Mouse (Mus musculus) hindbrain, embryonic 14.5 days (tissue): ENCODE data around the gene Arl4a. TPM values are rescaled to one million over a fixed set of nuclear protein-coding genes. Genes with fewer than 3 reads are reported as not detected.

ENCODE experiments used
- ATAC-seq: fragments of 200-750 bp; cut with Nextera tagmentation; 2 replicates; pipeline ENCODE4 v1.8.0; 2017; ENCODE audit warnings: moderate number of reproducible peaks, mild to moderate bottlenecking, moderate TSS enrichment, moderate library complexity; ENCODE audit not compliant: low FRiP score
- DNase-seq: peaks from one replicate; pipeline ENCODE4 v3.0.0-alpha.2; 2015; ENCODE audit warnings: low spot score
- H3K27ac ChIP-seq: fragments of 300-500 bp; sonication (generic); 2 replicates; pipeline ENCODE4 v1.5.1; 2014; ENCODE audit warnings: mild to moderate bottlenecking, moderate library complexity
- H3K27me3 ChIP-seq: fragments of 300-500 bp; sonication (generic); 2 replicates; pipeline ENCODE4 v1.6.1; 2014; ENCODE audit warnings: mild to moderate bottlenecking, low read length, mixed read lengths; ENCODE audit not compliant: control insufficient read depth, insufficient read depth
- H3K36me3 ChIP-seq: fragments of 300-500 bp; sonication (generic); replicated peaks from 2 replicates; pipeline ENCODE4 v1.6.1; 2014; ENCODE audit not compliant: control insufficient read depth, insufficient read depth
- H3K4me1 ChIP-seq: fragments of 300-500 bp; sonication (generic); replicated peaks from 2 replicates; pipeline ENCODE4 v1.6.1; 2014; ENCODE audit warnings: antibody characterized with exemption, low read length, mixed read lengths; ENCODE audit not compliant: control insufficient read depth, insufficient read depth
- H3K4me2 ChIP-seq: fragments of 300-500 bp; sonication (generic); replicated peaks from 2 replicates; pipeline ENCODE4 v1.6.1; 2014; ENCODE audit warnings: mild to moderate bottlenecking, moderate library complexity
- H3K4me3 ChIP-seq: fragments of 300-500 bp; sonication (generic); replicated peaks from 2 replicates; pipeline ENCODE4 v1.5.1; 2014; ENCODE audit warnings: mild to moderate bottlenecking, low read length
- H3K9ac ChIP-seq: fragments of 300-500 bp; sonication (generic); 2 replicates; pipeline ENCODE4 v1.6.1; 2014
- H3K9me3 ChIP-seq: fragments of 300-500 bp; sonication (generic); 2 replicates; pipeline ENCODE4 v1.6.1; 2016; ENCODE audit warnings: low read length; ENCODE audit not compliant: control insufficient read depth
- WGBS: fragments of 180-500 bp; shearing (Covaris S2); extraction: QIAGEN DNeasy Blood & Tissue Kit; methylation state at CpG from one replicate; pipeline ENCODE4 v1.1.7; 2014; 5-methylcytosine and 5-hydroxymethylcytosine counted together
- polyA plus RNA-seq: library from polyadenylated mRNA; unstranded; fragments of >200 nt; fragmentation: Nextera tagmentation; extraction: Ambion mirVana; gene quantifications from 2 replicates; pipeline ENCODE4 v1.2.1, GENCODE M21; 2014

The Arl4a gene
- polyA plus RNA-seq, 1 experiment from 2014 or later = 150 TPM

DNA sequence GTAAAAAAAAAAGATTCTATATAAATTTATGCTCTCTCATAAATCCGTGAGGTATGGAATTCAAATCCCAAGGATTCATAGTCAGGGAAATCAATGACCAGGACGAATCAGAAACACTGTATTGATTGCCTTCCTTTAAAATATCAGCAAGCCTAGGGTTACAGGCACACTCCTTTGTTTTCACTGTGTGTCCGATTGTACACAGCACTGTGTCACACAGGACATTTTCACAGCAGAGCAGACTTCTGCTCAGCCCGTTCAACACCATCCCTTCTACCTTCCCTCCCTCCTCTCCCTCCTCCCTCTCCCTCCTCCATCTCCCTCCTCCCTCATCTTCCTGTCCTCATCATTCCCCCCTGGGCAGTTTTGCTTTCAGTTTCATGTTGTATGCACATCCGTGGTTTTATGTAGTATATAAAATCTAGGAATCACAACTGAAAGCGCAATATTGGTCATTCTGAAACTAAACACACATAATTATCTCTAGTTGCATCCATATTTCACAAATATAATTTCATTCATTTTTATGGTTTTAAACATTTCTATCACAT lies 19.8 kb downstream of the Arl4a start:
- ATAC-seq = no peak
- H3K9ac ChIP-seq = no peak overlapping the region
- no peak for DNase-seq

DNA sequence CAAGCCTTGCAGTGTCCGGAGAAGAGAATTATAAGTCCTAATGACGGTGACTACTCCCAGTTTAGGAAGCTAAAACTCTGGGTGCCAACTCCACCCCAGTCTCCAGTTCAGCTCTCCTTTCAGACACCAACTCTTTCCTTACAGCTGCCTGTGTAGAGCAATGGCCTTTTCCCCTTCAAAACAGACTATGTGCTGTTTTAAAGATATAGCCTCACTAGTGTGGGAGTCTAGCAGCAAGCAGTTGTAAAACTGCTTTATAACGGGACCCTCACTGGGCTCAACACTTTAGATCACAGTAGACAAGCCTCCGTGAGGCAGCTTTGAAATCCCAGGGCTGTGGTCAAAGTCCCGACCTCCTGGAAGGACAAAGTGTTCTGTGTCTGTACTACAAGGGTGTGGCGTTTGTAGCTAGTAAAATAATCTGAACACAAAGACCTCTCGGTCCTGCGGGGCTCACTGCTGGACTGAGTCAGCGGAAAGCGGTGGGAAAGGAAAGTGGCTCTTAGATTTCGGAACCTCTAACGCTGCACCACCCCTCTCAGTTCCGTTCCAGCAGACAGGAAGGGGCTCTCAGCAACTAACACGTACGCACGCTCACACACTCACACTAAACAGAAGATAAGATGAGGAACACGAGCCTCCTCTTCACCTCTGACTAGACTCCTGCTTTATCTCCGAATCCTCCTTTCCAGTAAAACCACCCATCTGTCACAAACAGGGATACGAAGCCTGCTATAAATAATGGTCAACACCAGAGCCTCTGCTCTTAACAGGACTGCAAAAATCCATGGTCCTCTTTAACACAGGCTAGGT lies 21.0 kb downstream of the Arl4a start:
- ATAC-seq (peak; percentile 53), DNase-seq (no peak)
- Histone ChIP-seq H3K36me3 (no peaks in the 10 kb centered on the region), H3K27me3 (no peaks in the 10 kb centered on the region), H3K9me3 (no peaks in the 10 kb centered on the region), H3K4me3 (no peak overlapping the region), H3K4me2 (peak overlapping the region; percentile 35), H3K4me1 (0 out of 2 replicates have a peak, but pooled peaks cover 4% of the 10 kb centered on the region), H3K27ac (peak overlapping the region; percentile 30; the same call in 1 of the 2 replicates), H3K9ac (no peak overlapping the region)
- 39% methylated on average over 19 of the region's 19 CpGs for WGBS

More for the DNA sequence above, 19.8 kb downstream of the Arl4a start:
- H3K4me1 ChIP-seq = 0 out of 2 replicates have a peak, but pooled peaks cover 4% of the 10 kb centered on the region
- no peaks in the 10 kb centered on the region for H3K9me3 ChIP-seq
- WGBS = 75% methylated on average over 6 of the region's 6 CpGs
- no peaks in the 10 kb centered on the region for H3K36me3 ChIP-seq
- no peak overlapping the region for H3K4me3 ChIP-seq
- no peaks in the 10 kb centered on the region for H3K27me3 ChIP-seq
- H3K4me2 ChIP-seq = no peak overlapping the region
- H3K27ac ChIP-seq = no peak overlapping the region

DNA sequence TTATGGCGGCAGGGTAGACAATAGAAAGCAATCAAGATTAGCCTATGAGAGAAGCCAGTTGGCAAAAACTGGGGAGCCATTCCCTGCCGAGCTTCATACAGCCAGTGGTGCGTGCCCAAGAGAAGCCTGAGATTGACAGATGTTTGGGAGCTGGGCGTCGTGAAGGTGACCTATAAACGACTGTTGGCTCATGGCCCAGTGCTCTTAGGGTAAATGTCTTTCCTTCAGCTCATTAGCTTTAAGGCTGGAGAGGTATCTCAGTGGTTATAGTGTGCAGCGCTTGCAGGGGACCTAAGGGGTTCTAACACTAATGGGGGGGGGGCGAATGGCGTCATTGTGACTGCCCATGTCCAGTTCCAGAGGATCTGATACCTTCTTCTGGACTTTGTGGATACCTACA lies 21.8 kb downstream of the Arl4a start:
- 57% methylated on average over 9 of the region's 9 CpGs for WGBS
- DNase-seq (no peak), ATAC-seq (peak; percentile 53; the same call in 1 of the 2 replicates)

DNA sequence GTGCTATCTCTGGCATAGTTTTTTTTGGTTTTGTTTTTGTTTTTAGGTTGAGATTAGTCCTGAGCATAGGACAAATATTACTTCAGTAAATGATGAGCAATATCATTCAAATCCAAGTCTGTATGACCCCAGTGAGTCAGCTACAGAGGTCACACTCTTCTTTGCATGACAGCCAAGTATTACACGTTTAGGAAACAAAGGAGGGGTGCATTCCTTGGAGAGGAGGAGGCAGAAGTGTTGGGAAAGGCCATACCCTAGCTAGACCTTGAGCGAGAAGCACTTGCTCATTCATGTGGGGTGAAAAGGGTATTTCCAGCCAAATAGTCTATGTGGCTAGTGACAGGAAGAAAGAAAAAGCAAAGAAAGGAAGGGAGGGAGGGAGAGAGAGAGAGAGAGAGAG lies 28.0 kb downstream of the Arl4a start:
- Histone ChIP-seq H3K4me2 (no peak overlapping the region), H3K9ac (no peak overlapping the region), H3K9me3 (no peaks in the 10 kb centered on the region), H3K27me3 (no peaks in the 10 kb centered on the region), H3K27ac (no peak overlapping the region), H3K4me3 (no peak overlapping the region), H3K4me1 (no peaks in the 10 kb centered on the region), H3K36me3 (no peaks in the 10 kb centered on the region)
- DNase-seq (no peak), ATAC-seq (no peak)
- WGBS = 45% methylated on average over 2 of the region's 2 CpGs

More for the DNA sequence above, 21.8 kb downstream of the Arl4a start:
- Histone ChIP-seq H3K4me1 (0 out of 2 replicates have a peak, but pooled peaks cover 4% of the 10 kb centered on the region), H3K9me3 (no peaks in the 10 kb centered on the region), H3K4me3 (no peak overlapping the region), H3K4me2 (no peak overlapping the region), H3K27ac (no peak overlapping the region), H3K27me3 (no peaks in the 10 kb centered on the region), H3K9ac (no peak overlapping the region), H3K36me3 (no peaks in the 10 kb centered on the region)

DNA sequence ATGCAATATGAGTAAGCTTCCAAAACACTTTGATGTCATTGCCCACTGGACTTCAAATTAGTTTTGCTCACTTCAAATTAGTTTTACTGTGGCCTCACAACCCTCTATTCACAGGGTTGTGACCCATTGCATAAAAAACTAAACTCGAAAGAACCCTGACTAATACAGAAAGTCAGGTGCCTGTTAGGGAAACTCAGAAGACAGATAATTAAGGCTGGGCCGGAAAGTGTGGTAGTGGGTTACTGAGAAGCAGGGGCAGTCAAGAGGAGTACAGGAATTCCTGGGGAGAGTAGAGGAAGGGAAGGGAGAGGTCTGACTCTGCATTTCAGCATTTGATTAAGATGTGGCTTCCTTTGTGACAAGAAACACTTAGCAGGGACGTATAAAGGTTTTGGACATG lies 29.4 kb downstream of the Arl4a start:
- Histone ChIP-seq H3K27me3 (no peaks in the 10 kb centered on the region), H3K9me3 (no peaks in the 10 kb centered on the region), H3K4me1 (no peaks in the 10 kb centered on the region), H3K36me3 (no peaks in the 10 kb centered on the region), H3K4me3 (no peak overlapping the region), H3K27ac (no peak overlapping the region), H3K4me2 (no peak overlapping the region), H3K9ac (no peak overlapping the region)
- ATAC-seq (no peak), DNase-seq (no peak)
- 71% methylated on average over 3 of the region's 3 CpGs for WGBS

DNA sequence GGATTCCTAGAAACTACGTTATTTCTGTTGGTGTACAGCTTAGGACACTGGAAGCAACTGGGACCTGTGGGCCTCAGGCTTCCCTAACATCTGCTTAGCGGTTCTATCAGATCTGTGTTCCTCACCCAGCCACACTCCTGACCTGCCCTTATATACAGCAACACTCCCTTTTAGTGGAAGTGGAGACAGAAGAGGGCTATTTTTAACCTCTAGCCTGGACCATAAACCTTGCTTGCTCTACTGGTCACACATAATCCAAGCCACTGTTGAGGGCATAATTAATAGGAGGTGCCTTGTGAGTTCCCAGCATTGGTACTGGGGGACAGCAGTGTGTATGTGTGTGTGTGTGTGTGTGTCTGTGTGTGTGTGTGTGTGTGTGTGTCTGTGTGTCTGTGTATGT lies 33.1 kb downstream of the Arl4a start:
- H3K4me1 ChIP-seq = no peaks in the 10 kb centered on the region
- H3K36me3 ChIP-seq = no peaks in the 10 kb centered on the region
- ATAC-seq (no peak), DNase-seq (no peak)
- no peak overlapping the region for H3K9ac ChIP-seq
- H3K4me2 ChIP-seq = no peak overlapping the region
- no peak overlapping the region for H3K27ac ChIP-seq
- no peak overlapping the region for H3K4me3 ChIP-seq
- no peaks in the 10 kb centered on the region for H3K9me3 ChIP-seq
- 87% methylated on average over 2 of the region's 2 CpGs for WGBS
- H3K27me3 ChIP-seq = no peaks in the 10 kb centered on the region

DNA sequence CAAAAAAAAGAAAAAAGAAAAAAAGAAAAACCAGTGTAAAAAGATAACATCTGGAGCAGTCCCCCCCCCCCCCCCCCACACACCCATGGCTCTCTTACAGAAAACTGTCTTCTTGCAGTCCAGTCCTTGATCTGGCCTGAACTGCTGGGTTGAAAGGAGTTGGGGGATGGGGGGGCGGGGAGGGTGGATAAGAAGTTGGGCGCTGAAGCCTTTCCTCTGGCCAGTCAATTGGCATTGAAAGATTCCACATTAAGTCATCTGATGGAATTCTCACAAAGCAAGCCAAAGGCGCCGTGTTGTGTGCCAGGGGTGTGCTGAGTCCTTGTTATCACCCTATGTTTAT lies 39.0 kb downstream of the Arl4a start:
- Histone ChIP-seq H3K27ac (no peak overlapping the region), H3K4me2 (no peak overlapping the region), H3K36me3 (no peaks in the 10 kb centered on the region), H3K4me3 (no peak overlapping the region), H3K27me3 (no peaks in the 10 kb centered on the region), H3K4me1 (peaks cover 5% of the 10 kb centered on the region; the same call in 1 of the 2 replicates), H3K9ac (no peak overlapping the region), H3K9me3 (no peaks in the 10 kb centered on the region)
- no peak for ATAC-seq
- no peak for DNase-seq
- WGBS = 25% methylated on average over 4 of the region's 4 CpGs

DNA sequence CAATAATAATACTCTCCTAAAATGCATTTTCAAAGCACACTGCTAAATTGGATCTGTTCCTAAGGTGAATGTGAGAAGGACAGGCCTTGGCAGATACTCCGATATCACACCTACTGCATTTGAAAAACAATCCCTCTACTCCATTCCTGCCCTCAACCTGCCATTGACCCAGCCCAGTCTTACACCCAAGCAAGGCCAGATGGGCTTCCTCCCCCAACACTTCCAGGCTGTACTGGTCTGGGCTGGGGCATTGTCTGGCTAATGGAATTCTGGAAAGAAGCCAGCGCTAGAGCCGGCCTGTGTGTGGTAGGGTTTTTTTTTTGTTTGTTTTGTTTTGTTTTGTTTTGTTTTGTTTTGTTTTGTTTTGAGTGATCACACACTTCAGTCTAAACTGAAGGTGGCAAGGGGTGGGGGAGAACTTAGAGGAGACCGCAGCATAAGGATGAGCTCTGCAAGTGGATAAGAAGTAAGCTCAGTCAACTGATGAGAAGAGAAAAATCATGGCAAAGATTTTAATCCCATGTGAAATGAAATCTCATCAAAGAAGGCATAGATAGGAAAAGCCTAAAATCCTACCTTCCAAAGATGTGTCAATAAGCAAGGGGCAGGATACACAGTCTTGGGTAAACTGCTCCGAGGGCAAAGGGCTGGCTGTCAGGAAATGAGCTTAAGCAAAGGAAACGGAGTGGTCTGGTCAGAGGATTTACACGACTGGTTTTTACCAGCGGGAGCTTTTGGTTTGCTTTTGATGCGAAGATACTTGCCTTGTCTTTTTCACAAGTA lies 39.6 kb downstream of the Arl4a start:
- no peak overlapping the region for H3K9ac ChIP-seq
- no peak overlapping the region for H3K27ac ChIP-seq
- H3K4me3 ChIP-seq = no peak overlapping the region
- DNase-seq (peak; percentile 42), ATAC-seq (peak; percentile 64)
- no peaks in the 10 kb centered on the region for H3K9me3 ChIP-seq
- H3K27me3 ChIP-seq = no peaks in the 10 kb centered on the region
- 12% methylated on average over 9 of the region's 9 CpGs for WGBS
- peaks cover 5% of the 10 kb centered on the region; the same call in 1 of the 2 replicates for H3K4me1 ChIP-seq
- H3K36me3 ChIP-seq = no peaks in the 10 kb centered on the region
- no peak overlapping the region for H3K4me2 ChIP-seq

DNA sequence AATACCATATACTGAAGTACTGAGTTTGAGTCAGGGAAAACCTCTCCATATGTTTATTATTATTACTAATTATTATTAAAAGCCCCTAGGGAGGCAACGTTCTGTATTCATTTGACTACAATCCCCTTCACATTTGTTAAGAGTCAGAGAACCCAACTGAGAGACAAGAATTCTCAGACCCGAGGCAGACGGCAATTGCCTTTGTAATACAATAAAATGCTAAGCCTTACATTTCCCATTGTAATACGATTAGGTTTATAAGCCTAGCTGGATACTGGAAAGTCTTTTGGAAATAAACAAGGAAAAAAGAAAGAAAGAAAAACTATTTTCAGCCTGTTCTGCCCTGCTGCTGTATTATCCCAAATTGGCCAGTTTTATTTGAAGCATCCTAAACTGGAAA lies 40.2 kb downstream of the Arl4a start:
- no peak for DNase-seq
- no peak overlapping the region for H3K9ac ChIP-seq
- no peak overlapping the region for H3K27ac ChIP-seq
- no peak overlapping the region for H3K4me3 ChIP-seq
- H3K27me3 ChIP-seq = no peaks in the 10 kb centered on the region
- ATAC-seq = no peak
- no peaks in the 10 kb centered on the region for H3K9me3 ChIP-seq
- no peak overlapping the region for H3K4me2 ChIP-seq
- H3K36me3 ChIP-seq = no peaks in the 10 kb centered on the region
- peaks cover 5% of the 10 kb centered on the region; the same call in 1 of the 2 replicates for H3K4me1 ChIP-seq
- WGBS = 16% methylated on average over 4 of the region's 4 CpGs
